Mouse (Mus musculus) liver, postnatal 0 days (tissue): ENCODE results near the gene Dtnbp1. TPM values are rescaled to one million over a fixed set of nuclear protein-coding genes. Genes with fewer than 3 reads are reported as not detected.

Source experiments
- ATAC-seq: fragments of 200-750 bp; cut with Nextera tagmentation; 2 replicates; pipeline ENCODE4 v1.8.0; 2017; ENCODE audit warnings: mild to moderate bottlenecking, moderate library complexity
- DNase-seq: peaks from one replicate; pipeline ENCODE4 v3.0.0-alpha.2; 2016
- H3K27ac ChIP-seq: fragments of 300-500 bp; sonication (generic); 2 replicates; pipeline ENCODE4 v1.5.1; 2014; ENCODE audit warnings: antibody characterized with exemption, moderate library complexity, mild to moderate bottlenecking, low read depth
- H3K27me3 ChIP-seq: fragments of 300-500 bp; sonication (generic); 2 replicates; pipeline ENCODE4 v1.6.1; 2014; ENCODE audit warnings: low read length, control low read depth, mixed read lengths; ENCODE audit not compliant: insufficient read depth
- H3K36me3 ChIP-seq: fragments of 300-500 bp; sonication (generic); replicated peaks from 2 replicates; pipeline ENCODE4 v1.6.1; 2014; ENCODE audit warnings: mild to moderate bottlenecking, control low read depth, low read length, moderate library complexity, mixed read lengths; ENCODE audit not compliant: insufficient read depth
- H3K4me1 ChIP-seq: fragments of 300-500 bp; sonication (generic); 2 replicates; pipeline ENCODE4 v1.6.1; 2014; ENCODE audit warnings: antibody characterized with exemption, mild to moderate bottlenecking, control low read depth; ENCODE audit not compliant: insufficient read depth
- H3K4me2 ChIP-seq: fragments of 300-500 bp; sonication (generic); 2 replicates; pipeline ENCODE4 v1.6.1; 2014; ENCODE audit warnings: low read depth, mild to moderate bottlenecking, low read length, moderate library complexity, mixed read lengths
- H3K4me3 ChIP-seq: fragments of 300-500 bp; sonication (generic); 2 replicates; pipeline ENCODE4 v1.5.1; 2014; ENCODE audit warnings: low read depth, low read length
- H3K9ac ChIP-seq: fragments of 300-500 bp; sonication (generic); replicated peaks from 2 replicates; pipeline ENCODE4 v1.6.1; 2014; ENCODE audit warnings: mild to moderate bottlenecking, moderate library complexity
- H3K9me3 ChIP-seq: fragments of 300-500 bp; sonication (generic); 2 replicates; pipeline ENCODE4 v1.6.1; 2016; ENCODE audit warnings: mild to moderate bottlenecking, control low read depth, low read length, mixed read lengths
- CTCF ChIP-seq: sonication (generic); IDR thresholded peaks from 2 replicates; pipeline ENCODE4 v1.5.1; 2016; ENCODE audit warnings: antibody characterized with exemption, low read depth
- EP300 ChIP-seq: IDR thresholded peaks from 2 replicates; pipeline ENCODE4 v1.6.1; 2016; ENCODE audit warnings: antibody characterized with exemption, low read depth, mild to moderate bottlenecking
- WGBS: fragments of 180-500 bp; shearing (Covaris S2); extraction: QIAGEN DNeasy Blood & Tissue Kit; methylation state at CpG from one replicate; pipeline ENCODE4 v1.1.7; 2014; ENCODE audit not compliant: insufficient replicate concordance; 5-methylcytosine and 5-hydroxymethylcytosine counted together
- polyA plus RNA-seq: library from polyadenylated mRNA; unstranded; fragments of >200 nt; fragmentation: Nextera tagmentation; extraction: Ambion mirVana; gene quantifications from 2 replicates; pipeline ENCODE4 v1.2.1, GENCODE M21; 2015

The Dtnbp1 gene
- polyA plus RNA-seq, 1 experiment from 2014 or later = 34.2 TPM

GRCm38 (mm10) chr13:44960542-44961291 lies 41.2 kb downstream of the Dtnbp1 start:
- WGBS = 88% methylated on average over 5 of the region's 5 CpGs
- TF ChIP-seq CTCF (no peak), EP300 (no peak)
- no peaks in the 10 kb centered on the region for H3K27me3 ChIP-seq
- no peak overlapping the region for H3K27ac ChIP-seq
- H3K4me3 ChIP-seq = no peak overlapping the region
- H3K36me3 ChIP-seq = peaks cover 23% of the 10 kb centered on the region
- H3K9me3 ChIP-seq = no peaks in the 10 kb centered on the region
- DNase-seq (no peak), ATAC-seq (no peak)
- no peak overlapping the region for H3K9ac ChIP-seq
- no peak overlapping the region for H3K4me2 ChIP-seq
- H3K4me1 ChIP-seq = no peaks in the 10 kb centered on the region

DNA sequence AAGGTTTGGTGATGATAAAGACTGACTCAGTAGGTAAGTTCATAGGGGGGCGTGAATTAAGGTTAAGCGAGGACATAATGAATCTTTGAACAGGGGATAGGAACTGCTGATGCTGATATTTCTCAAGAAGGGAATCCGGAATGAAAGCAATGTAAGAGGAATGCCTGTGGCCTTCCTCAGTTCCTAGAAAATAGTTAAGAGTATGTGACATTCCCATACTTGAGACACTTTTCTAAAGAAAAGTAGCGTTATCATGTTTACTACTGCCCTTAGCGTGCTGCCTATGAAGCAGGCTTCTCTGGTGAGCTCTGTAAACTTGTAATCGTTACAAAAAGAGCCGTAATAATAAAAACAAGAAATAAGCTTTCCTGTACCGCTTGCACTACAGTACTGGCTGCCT lies 44.9 kb downstream of the Dtnbp1 start:
- no peak for TF ChIP-seq EP300
- TF ChIP-seq CTCF = no peak
- DNase-seq = no peak
- 85% methylated on average over 8 of the region's 8 CpGs for WGBS

DNA sequence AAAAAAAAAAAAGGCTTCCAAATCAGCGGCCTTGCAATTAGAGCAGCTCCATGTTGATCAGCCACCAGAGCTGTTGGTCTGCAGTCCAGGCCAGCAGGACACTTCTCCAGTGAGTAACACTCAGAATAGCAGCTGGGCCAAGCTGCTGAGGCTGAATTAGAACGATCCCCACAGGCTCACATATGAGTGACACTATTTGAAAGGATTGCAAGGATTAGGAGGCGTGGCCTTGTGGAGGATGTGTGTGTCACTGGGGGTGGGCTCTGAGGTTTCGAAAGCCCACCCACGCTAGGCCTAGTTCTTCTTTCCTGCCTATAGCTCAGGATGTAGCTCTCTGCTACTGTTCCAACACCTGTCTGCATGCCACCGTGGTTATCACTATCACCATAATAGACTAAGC lies 46.2 kb downstream of the Dtnbp1 start:
- no peak overlapping the region for H3K4me3 ChIP-seq
- peaks cover 14% of the 10 kb centered on the region; the same call in 1 of the 2 replicates for H3K4me1 ChIP-seq
- H3K4me2 ChIP-seq = no peak overlapping the region
- ATAC-seq (no peak), DNase-seq (no peak)
- H3K27me3 ChIP-seq = no peaks in the 10 kb centered on the region
- H3K9ac ChIP-seq = no peak overlapping the region
- H3K36me3 ChIP-seq = peaks cover 31% of the 10 kb centered on the region
- WGBS = 81% methylated on average over 6 of the region's 6 CpGs
- no peaks in the 10 kb centered on the region for H3K9me3 ChIP-seq
- no peak for TF ChIP-seq EP300
- no peak for TF ChIP-seq CTCF
- H3K27ac ChIP-seq = no peak overlapping the region

More for the DNA sequence above, 44.9 kb downstream of the Dtnbp1 start:
- Histone ChIP-seq H3K27ac (no peak overlapping the region), H3K4me1 (peaks cover 11% of the 10 kb centered on the region; the same call in 1 of the 2 replicates), H3K27me3 (no peaks in the 10 kb centered on the region), H3K36me3 (peaks cover 27% of the 10 kb centered on the region), H3K4me3 (no peak overlapping the region), H3K9ac (no peak overlapping the region), H3K9me3 (no peaks in the 10 kb centered on the region), H3K4me2 (no peak overlapping the region)
- ATAC-seq = no peak

DNA sequence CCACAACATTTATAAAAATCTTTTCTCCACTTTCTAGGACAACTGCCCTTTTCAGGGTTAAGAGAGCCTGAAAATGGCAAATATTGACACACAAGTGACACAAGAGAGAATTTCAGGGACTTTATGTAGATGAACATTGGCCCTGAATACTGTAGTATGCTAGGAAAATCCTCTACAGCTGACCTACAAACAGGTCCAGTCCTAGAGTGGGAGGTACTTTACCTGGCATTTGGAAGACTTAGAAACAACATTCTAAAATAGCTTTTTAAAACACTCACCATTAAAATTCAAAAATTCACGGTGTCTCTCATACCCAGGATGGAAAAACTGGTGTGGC lies 47.7 kb downstream of the Dtnbp1 start:
- H3K4me3 ChIP-seq = no peak overlapping the region
- H3K9me3 ChIP-seq = no peaks in the 10 kb centered on the region
- H3K27ac ChIP-seq = no peak overlapping the region
- TF ChIP-seq EP300 = no peak
- TF ChIP-seq CTCF = no peak
- H3K36me3 ChIP-seq = peaks cover 31% of the 10 kb centered on the region
- WGBS = 79% methylated on average over 1 of the region's 1 CpGs
- no peak for DNase-seq
- peaks cover 14% of the 10 kb centered on the region; the same call in 1 of the 2 replicates for H3K4me1 ChIP-seq
- no peaks in the 10 kb centered on the region for H3K27me3 ChIP-seq
- H3K4me2 ChIP-seq = no peak overlapping the region
- no peak overlapping the region for H3K9ac ChIP-seq
- no peak for ATAC-seq

DNA sequence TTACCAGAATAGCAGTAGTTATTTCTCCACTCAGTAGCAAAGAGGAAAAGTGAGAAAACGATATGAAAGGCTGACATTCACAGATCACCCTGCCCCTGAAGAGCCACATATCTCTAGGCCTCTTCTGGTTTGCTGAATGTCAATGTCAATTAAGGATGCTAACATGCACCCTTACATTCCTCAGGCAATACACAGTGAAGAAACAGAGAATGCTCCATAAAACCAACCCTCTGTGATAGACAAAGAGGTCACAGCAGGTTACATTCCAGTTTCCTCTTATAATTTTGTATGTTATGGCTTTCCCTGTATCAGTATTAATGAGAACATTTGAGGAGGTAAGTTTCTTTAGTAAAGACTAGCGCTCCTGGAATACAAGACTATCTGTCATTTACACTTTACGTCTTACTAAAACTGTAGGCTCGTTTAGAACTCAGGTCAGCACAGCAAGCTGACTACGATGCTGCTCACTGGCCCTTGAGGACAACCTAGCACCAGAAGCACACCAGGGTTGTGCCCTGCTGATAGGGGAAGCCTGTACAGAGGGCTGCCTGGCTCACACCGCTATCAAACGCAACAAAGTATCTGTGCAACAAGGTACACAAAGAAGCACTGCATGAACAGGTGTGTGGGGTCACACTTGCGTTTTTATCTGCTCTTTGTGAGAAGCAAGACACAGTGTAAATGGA lies 48.3 kb downstream of the Dtnbp1 start:
- TF ChIP-seq EP300 = no peak
- TF ChIP-seq CTCF = no peak
- peaks cover 14% of the 10 kb centered on the region; the same call in 1 of the 2 replicates for H3K4me1 ChIP-seq
- H3K4me3 ChIP-seq = no peak overlapping the region
- no peak for ATAC-seq
- no peak overlapping the region for H3K4me2 ChIP-seq
- H3K9ac ChIP-seq = no peak overlapping the region
- no peak overlapping the region for H3K27ac ChIP-seq
- DNase-seq = no peak
- H3K36me3 ChIP-seq = peaks cover 28% of the 10 kb centered on the region
- no peaks in the 10 kb centered on the region for H3K9me3 ChIP-seq
- 67% methylated on average over 8 of the region's 8 CpGs for WGBS
- H3K27me3 ChIP-seq = no peaks in the 10 kb centered on the region

DNA sequence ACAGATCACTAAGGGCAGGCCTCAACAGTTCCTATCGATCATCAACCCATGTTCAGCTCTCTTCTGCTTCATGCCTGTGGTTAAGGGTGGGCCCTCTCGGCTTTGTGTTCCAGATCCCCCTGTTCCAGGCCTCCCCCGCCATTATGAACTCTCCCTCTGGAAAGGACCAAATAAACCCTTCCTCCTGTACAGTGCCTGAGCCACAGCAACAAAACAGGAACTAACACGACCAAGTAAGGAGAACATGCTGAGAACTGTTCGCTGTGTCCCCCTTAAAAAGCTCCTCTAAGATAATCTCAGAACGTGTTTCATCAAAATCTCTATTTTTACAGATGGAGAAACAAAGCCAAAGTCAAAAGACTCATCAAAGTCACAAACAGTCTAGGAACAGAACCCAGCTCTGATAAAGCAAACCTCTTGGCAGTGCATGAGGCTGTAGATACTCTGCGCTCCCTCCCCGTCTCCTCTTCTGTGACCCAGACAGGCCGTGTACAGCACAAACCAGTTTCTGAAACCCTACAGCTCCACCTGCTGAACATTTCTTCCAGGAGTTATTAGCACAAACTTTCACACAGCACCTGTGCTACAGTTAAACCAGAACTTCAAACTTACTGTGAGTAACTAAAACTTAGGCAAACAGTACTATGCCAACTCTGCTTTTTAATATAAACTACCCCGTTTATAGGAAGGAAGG lies 49.4 kb downstream of the Dtnbp1 start:
- ATAC-seq (no peak), DNase-seq (no peak)
- no peak for TF ChIP-seq EP300
- TF ChIP-seq CTCF = peak; percentile 32
- H3K9ac ChIP-seq = no peak overlapping the region
- H3K27me3 ChIP-seq = no peaks in the 10 kb centered on the region
- H3K4me3 ChIP-seq = no peak overlapping the region
- H3K4me2 ChIP-seq = no peak overlapping the region
- peaks cover 14% of the 10 kb centered on the region; the same call in 1 of the 2 replicates for H3K4me1 ChIP-seq
- 38% methylated on average over 10 of the region's 10 CpGs for WGBS
- H3K36me3 ChIP-seq = peaks cover 24% of the 10 kb centered on the region
- no peak overlapping the region; the same call in 1 of the 2 replicates for H3K27ac ChIP-seq
- H3K9me3 ChIP-seq = no peaks in the 10 kb centered on the region
